In the genomic region with DNA sequence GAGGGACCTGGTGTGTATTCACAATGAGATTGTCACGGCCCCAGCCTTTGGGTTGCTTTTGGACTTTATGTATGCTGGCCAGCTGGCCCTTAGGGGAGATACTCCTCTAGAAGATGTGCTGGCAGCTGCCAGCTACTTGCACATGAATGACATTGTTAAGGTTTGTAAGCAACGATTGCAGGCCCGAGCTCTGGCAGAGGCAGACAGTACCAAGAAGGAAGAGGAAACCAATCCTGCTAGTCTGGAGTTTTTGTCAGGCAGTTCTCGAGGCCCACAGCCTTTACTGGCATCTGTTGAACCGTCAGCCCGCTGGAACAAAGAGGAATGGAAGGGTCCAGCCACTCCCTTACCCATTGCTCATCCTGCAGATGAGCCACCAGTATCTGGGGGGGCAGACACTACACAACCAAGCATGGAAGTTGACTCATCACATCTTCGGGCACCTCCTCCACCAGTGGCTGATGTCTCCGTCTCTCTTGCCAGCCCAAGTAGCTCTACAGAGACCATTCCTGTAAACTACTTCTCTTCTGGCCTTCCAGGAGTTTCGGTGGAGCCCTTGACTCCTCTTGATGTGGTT, we compare ENCODE assay signal across 10 mouse cellular contexts. TPM values are rescaled to one million over a fixed set of nuclear protein-coding genes. Genes with fewer than 3 reads are reported as not detected.
DNase-seq lines count a peak whose midpoint lies in the region; ATAC-seq and TF ChIP-seq lines count a peak whose summit lies in the region.
"Had no signal": no experiment of that assay in that cellular context is flagged by ENCODE, and none has a peak within 500 bp of the region (broad histone marks: within the 10 kb centered on the region; RNA-seq: fewer than 3 reads in every experiment).

No protein-coding gene starts in this region.

- no peak for ATAC-seq in heart, embryonic 15.5 days (replicated peaks; ENCODE audit: insufficient number of reproducible peaks, insufficient read depth, low FRiP score, low read depth)
- ATAC-seq in hindbrain, embryonic 15.5 days (ENCODE audit: low FRiP score, low read depth): no peak
- ATAC-seq in midbrain, embryonic 14.5 days (ENCODE audit: low FRiP score, low TSS enrichment): no peak
- ATAC-seq in frontal cortex, adult (ENCODE audit: low TSS enrichment): no peak

- H3K27me3 ChIP-seq in heart, embryonic 15.5 days: no peaks in the 10 kb centered on the region
- no peaks in the 10 kb centered on the region for H3K27me3 ChIP-seq in hindbrain, embryonic 15.5 days
- no peaks in the 10 kb centered on the region for H3K27me3 ChIP-seq in midbrain, embryonic 14.5 days (ENCODE audit: control insufficient read depth, insufficient read depth, low read length)

- peak overlapping the region; percentile 87; the same call in 1 of the 2 replicates for H3K27ac ChIP-seq in heart, embryonic 15.5 days
- peak overlapping the region; percentile 14; the same call in 1 of the 2 replicates for H3K27ac ChIP-seq in bone marrow macrophage, adult 2 months (ENCODE audit: insufficient read depth, low read depth, low read length)
- H3K27ac ChIP-seq in hindbrain, embryonic 15.5 days (replicated peaks): peak overlapping the region; percentile 92; the same call in 1 of the 2 replicates
- peak overlapping the region; percentile 85 for H3K27ac ChIP-seq in midbrain, embryonic 14.5 days (replicated peaks; ENCODE audit: low read depth, low read length)

- H3K36me3 ChIP-seq in heart, embryonic 15.5 days: peaks cover 30% of the 10 kb centered on the region
- peaks cover 33% of the 10 kb centered on the region for H3K36me3 ChIP-seq in hindbrain, embryonic 15.5 days
- H3K36me3 ChIP-seq in midbrain, embryonic 14.5 days (ENCODE audit: control insufficient read depth, insufficient read depth, low read length): peaks cover 37% of the 10 kb centered on the region

- peak overlapping the region; percentile 62; the same call in 1 of the 2 replicates for H3K9ac ChIP-seq in heart, embryonic 15.5 days
- no peak overlapping the region for H3K9ac ChIP-seq in hindbrain, embryonic 15.5 days
- peak overlapping the region; percentile 52; the same call in 1 of the 2 replicates for H3K9ac ChIP-seq in midbrain, embryonic 14.5 days (replicated peaks; ENCODE audit: low read length)

- TF ChIP-seq CTCF in bone marrow macrophage, adult 2 months (IDR thresholded peaks at IDR 0.05; ENCODE audit: low read depth, low read length): no peak

- H3K9me3 ChIP-seq in heart, embryonic 15.5 days (replicated peaks): no peaks in the 10 kb centered on the region
- no peaks in the 10 kb centered on the region for H3K9me3 ChIP-seq in hindbrain, embryonic 15.5 days
- H3K9me3 ChIP-seq in midbrain, embryonic 14.5 days (ENCODE audit: control insufficient read depth, low read length): no peaks in the 10 kb centered on the region

- peak overlapping the region; percentile 71 for H3K4me3 ChIP-seq in heart, embryonic 15.5 days
- H3K4me3 ChIP-seq in bone marrow macrophage, adult 2 months (ENCODE audit: insufficient read depth, low read length): peak overlapping the region; percentile 69; the same call in 1 of the 2 replicates
- peak overlapping the region; percentile 66 for H3K4me3 ChIP-seq in hindbrain, embryonic 15.5 days
- H3K4me3 ChIP-seq in midbrain, embryonic 14.5 days (replicated peaks; ENCODE audit: low read depth, low read length): peak overlapping the region; percentile 53; the same call in 1 of the 2 replicates

- H3K4me1 ChIP-seq in heart, embryonic 15.5 days (replicated peaks): peaks cover 12% of the 10 kb centered on the region
- H3K4me1 ChIP-seq in bone marrow macrophage, adult 2 months (ENCODE audit: control insufficient read depth, insufficient read depth, low read length): peaks cover 27% of the 10 kb centered on the region
- peaks cover 16% of the 10 kb centered on the region for H3K4me1 ChIP-seq in hindbrain, embryonic 15.5 days (replicated peaks)
- peaks cover 9% of the 10 kb centered on the region; the same call in 1 of the 2 replicates for H3K4me1 ChIP-seq in midbrain, embryonic 14.5 days (ENCODE audit: control insufficient read depth, insufficient read depth, low read length)

- WGBS in heart, embryonic 15.5 days: 87% methylated on average over 9 of the region's 9 CpGs
- WGBS in hindbrain, embryonic 15.5 days: 89% methylated on average over 9 of the region's 9 CpGs
- 87% methylated on average over 9 of the region's 9 CpGs for WGBS in midbrain, embryonic 14.5 days

- no peak for TF ChIP-seq POLR2A in bone marrow macrophage, adult 2 months (IDR thresholded peaks at IDR 0.05; ENCODE audit: borderline replicate concordance, low read depth, low read length)

- peak overlapping the region; percentile 65 for H3K4me2 ChIP-seq in heart, embryonic 15.5 days
- H3K4me2 ChIP-seq in hindbrain, embryonic 15.5 days: peak overlapping the region; percentile 57
- peak overlapping the region; percentile 71 for H3K4me2 ChIP-seq in midbrain, embryonic 14.5 days (ENCODE audit: low read length)

- no peak for DNase-seq in heart, adult 8-10 months (ENCODE audit: low spot score)
- DNase-seq in midbrain, embryonic 14.5 days: no peak
- DNase-seq in adrenal gland, adult 8-10 months: no peak
- DNase-seq in layer of hippocampus, postnatal 36 days: no peak
- DNase-seq: kidney, adult 2 months; right cerebral cortex, postnatal 25 days had no signal

RNA-seq across cellular contexts. Expression of gene Zbtb3, which starts 0.9 kb away (rescaled TPM):
- polyA plus RNA-seq in heart, embryonic 15.5 days (2015; fragmentation: Nextera tagmentation; extraction: Ambion mirVana): 3.5 and 3.8 TPM in 2 replicates
- total RNA-seq in heart, adult 8-10 months (2022): 1 to 10 TPM; 1.2 to 2.5 (median 1.5) TPM
- polyA plus RNA-seq in bone marrow macrophage, adult 2 months (2012; ENCODE audit: insufficient read depth, insufficient read length, missing spikeins): 2.0 and 2.4 TPM in 2 replicates
- 7.8 and 8.6 TPM in 2 replicates for polyA plus RNA-seq in hindbrain, embryonic 15.5 days (2015; fragmentation: Nextera tagmentation; extraction: Ambion mirVana)
- polyA plus RNA-seq in midbrain, embryonic 14.5 days (2014; fragmentation: Nextera tagmentation; extraction: Ambion mirVana): 7.2 and 7.9 TPM in 2 replicates
- total RNA-seq in adrenal gland, adult 8-10 months (2022): 1 to 10 TPM; 2.5 to 4.9 (median 3.5) TPM
- 1 to 10 TPM; 6.8 to 7.1 TPM for total RNA-seq in layer of hippocampus, postnatal 36 days (2021)

RNA-seq across cellular contexts. Expression of gene Polr2g, which starts 4.9 kb away (rescaled TPM):
- polyA plus RNA-seq in heart, embryonic 15.5 days (2015; fragmentation: Nextera tagmentation; extraction: Ambion mirVana): 118 and 126 TPM in 2 replicates
- 10 to 100 TPM; 52.1 to 60.7 (median 55.4) TPM for total RNA-seq in heart, adult 8-10 months (2022)
- polyA plus RNA-seq in bone marrow macrophage, adult 2 months (2012; ENCODE audit: insufficient read depth, insufficient read length, missing spikeins): 62.4 and 62.5 TPM in 2 replicates
- polyA plus RNA-seq in hindbrain, embryonic 15.5 days (2015; fragmentation: Nextera tagmentation; extraction: Ambion mirVana): 133 and 144 TPM in 2 replicates
- 156 and 165 TPM in 2 replicates for polyA plus RNA-seq in midbrain, embryonic 14.5 days (2014; fragmentation: Nextera tagmentation; extraction: Ambion mirVana)
- 100 to 1,000 TPM in 2 of 4 experiments, 10 to 100 TPM in 2; 86.0 to 106 (median 102) TPM for total RNA-seq in adrenal gland, adult 8-10 months (2022)
- 100 to 1,000 TPM; 113 to 115 TPM for total RNA-seq in layer of hippocampus, postnatal 36 days (2021)

RNA-seq across cellular contexts. Expression of gene Ttc9c, which starts 15.8 kb away (rescaled TPM):
- 30.9 and 36.2 TPM in 2 replicates for polyA plus RNA-seq in heart, embryonic 15.5 days (2015; fragmentation: Nextera tagmentation; extraction: Ambion mirVana)
- 10 to 100 TPM; 13.7 to 16.4 (median 14.9) TPM for total RNA-seq in heart, adult 8-10 months (2022)
- 37.6 and 38.7 TPM in 2 replicates for polyA plus RNA-seq in bone marrow macrophage, adult 2 months (2012; ENCODE audit: insufficient read depth, insufficient read length, missing spikeins)
- 56.8 and 58.6 TPM in 2 replicates for polyA plus RNA-seq in hindbrain, embryonic 15.5 days (2015; fragmentation: Nextera tagmentation; extraction: Ambion mirVana)
- polyA plus RNA-seq in midbrain, embryonic 14.5 days (2014; fragmentation: Nextera tagmentation; extraction: Ambion mirVana): 37.5 and 55.8 TPM in 2 replicates
- total RNA-seq in adrenal gland, adult 8-10 months (2022): 10 to 100 TPM; 27.4 to 40.5 (median 35.9) TPM
- 10 to 100 TPM; 36.5 to 37.3 TPM for total RNA-seq in layer of hippocampus, postnatal 36 days (2021)

RNA-seq across cellular contexts. Expression of gene Hnrnpul2, which starts 16.5 kb away (rescaled TPM):
- polyA plus RNA-seq in heart, embryonic 15.5 days (2015; fragmentation: Nextera tagmentation; extraction: Ambion mirVana): 2.6 and 3.1 TPM in 2 replicates
- total RNA-seq in heart, adult 8-10 months (2022): 10 to 100 TPM; 46.0 to 48.9 (median 46.9) TPM
- 94.2 and 102 TPM in 2 replicates for polyA plus RNA-seq in bone marrow macrophage, adult 2 months (2012; ENCODE audit: insufficient read depth, insufficient read length, missing spikeins)
- polyA plus RNA-seq in hindbrain, embryonic 15.5 days (2015; fragmentation: Nextera tagmentation; extraction: Ambion mirVana): 5.4 and 6.5 TPM in 2 replicates
- 8.8 and 9.6 TPM in 2 replicates for polyA plus RNA-seq in midbrain, embryonic 14.5 days (2014; fragmentation: Nextera tagmentation; extraction: Ambion mirVana)
- 10 to 100 TPM; 66.4 to 84.4 (median 73.9) TPM for total RNA-seq in adrenal gland, adult 8-10 months (2022)
- 100 to 1,000 TPM; 123 to 126 TPM for total RNA-seq in layer of hippocampus, postnatal 36 days (2021)

RNA-seq across cellular contexts. Expression of gene Taf6l, which starts 17.1 kb away (rescaled TPM):
- 15.4 and 18.8 TPM in 2 replicates for polyA plus RNA-seq in heart, embryonic 15.5 days (2015; fragmentation: Nextera tagmentation; extraction: Ambion mirVana)
- total RNA-seq in heart, adult 8-10 months (2022): 1 to 10 TPM; 5.4 to 9.0 (median 7.7) TPM
- 14.8 and 18.1 TPM in 2 replicates for polyA plus RNA-seq in bone marrow macrophage, adult 2 months (2012; ENCODE audit: insufficient read depth, insufficient read length, missing spikeins)
- polyA plus RNA-seq in hindbrain, embryonic 15.5 days (2015; fragmentation: Nextera tagmentation; extraction: Ambion mirVana): 30.5 and 32.8 TPM in 2 replicates
- polyA plus RNA-seq in midbrain, embryonic 14.5 days (2014; fragmentation: Nextera tagmentation; extraction: Ambion mirVana): 18.0 and 21.0 TPM in 2 replicates
- 10 to 100 TPM; 16.6 to 26.8 (median 21.0) TPM for total RNA-seq in adrenal gland, adult 8-10 months (2022)
- 10 to 100 TPM; 12.2 to 13.8 TPM for total RNA-seq in layer of hippocampus, postnatal 36 days (2021)

Comparison
In these comparisons a context has a peak if more than half of its experiments do, and no peak if none do; other contexts are left out.
1. H3K27ac ChIP-seq: peak in every context shown above with its lines; median percentile 92 in hindbrain, embryonic 15.5 days; 87 in heart, embryonic 15.5 days; 85 in midbrain, embryonic 14.5 days; 14 in bone marrow macrophage, adult 2 months.